Mouse (Mus musculus) kidney, postnatal 0 days (tissue): ENCODE data around the gene Glipr2. TPM values are rescaled to one million over a fixed set of nuclear protein-coding genes. Genes with fewer than 3 reads are reported as not detected.

Source experiments
- ATAC-seq: fragments of 200-750 bp; cut with Nextera tagmentation; replicated peaks from 2 replicates; pipeline ENCODE4 v1.8.0; 2017; ENCODE audit warnings: low read depth, moderate number of reproducible peaks, moderate TSS enrichment, moderate library complexity; ENCODE audit not compliant: low FRiP score
- DNase-seq: peaks from one replicate; pipeline ENCODE4 v3.0.0-alpha.2; 2016; ENCODE audit warnings: low spot score
- H3K27ac ChIP-seq: fragments of 300-500 bp; sonication (generic); 2 replicates; pipeline ENCODE4 v1.5.1; 2014; ENCODE audit warnings: mild to moderate bottlenecking
- H3K27me3 ChIP-seq: fragments of 300-500 bp; sonication (generic); 2 replicates; pipeline ENCODE4 v1.6.1; 2014; ENCODE audit warnings: low read length, mixed read lengths; ENCODE audit not compliant: insufficient read depth
- H3K36me3 ChIP-seq: fragments of 300-500 bp; sonication (generic); 2 replicates; pipeline ENCODE4 v1.6.1; 2014; ENCODE audit warnings: low read length, mixed read lengths; ENCODE audit not compliant: insufficient read depth
- H3K4me1 ChIP-seq: fragments of 300-500 bp; sonication (generic); replicated peaks from 2 replicates; pipeline ENCODE4 v1.6.1; 2014; ENCODE audit warnings: antibody characterized with exemption, low read length, mixed read lengths; ENCODE audit not compliant: insufficient read depth
- H3K4me2 ChIP-seq: fragments of 300-500 bp; sonication (generic); 2 replicates; pipeline ENCODE4 v1.6.1; 2014; ENCODE audit warnings: mild to moderate bottlenecking, low read length, moderate library complexity, mixed read lengths
- H3K4me3 ChIP-seq: fragments of 300-500 bp; sonication (generic); replicated peaks from 2 replicates; pipeline ENCODE4 v1.5.1; 2014; ENCODE audit warnings: low read depth, low read length
- H3K9ac ChIP-seq: fragments of 300-500 bp; sonication (generic); 2 replicates; pipeline ENCODE4 v1.6.1; 2014; ENCODE audit warnings: low read depth, low read length
- H3K9me3 ChIP-seq: fragments of 300-500 bp; sonication (generic); replicated peaks from 2 replicates; pipeline ENCODE4 v1.6.1; 2016; ENCODE audit warnings: low read length, inconsistent platforms, mixed read lengths
- CTCF ChIP-seq: IDR thresholded peaks from 2 replicates; pipeline ENCODE4 v1.5.1; 2016; ENCODE audit warnings: antibody characterized with exemption, low read depth, mild to moderate bottlenecking, moderate library complexity
- WGBS: fragments of 180-500 bp; shearing (Covaris S2); extraction: QIAGEN DNeasy Blood & Tissue Kit; methylation state at CpG from one replicate; pipeline ENCODE4 v1.1.7; 2014; 5-methylcytosine and 5-hydroxymethylcytosine counted together
- polyA plus RNA-seq: library from polyadenylated mRNA; unstranded; fragments of >200 nt; fragmentation: Nextera tagmentation; extraction: Ambion mirVana; gene quantifications from 2 replicates; pipeline ENCODE4 v1.2.1, GENCODE M21; 2015

The Glipr2 gene
- polyA plus RNA-seq, 1 experiment from 2014 or later, result 54.9 TPM

DNA sequence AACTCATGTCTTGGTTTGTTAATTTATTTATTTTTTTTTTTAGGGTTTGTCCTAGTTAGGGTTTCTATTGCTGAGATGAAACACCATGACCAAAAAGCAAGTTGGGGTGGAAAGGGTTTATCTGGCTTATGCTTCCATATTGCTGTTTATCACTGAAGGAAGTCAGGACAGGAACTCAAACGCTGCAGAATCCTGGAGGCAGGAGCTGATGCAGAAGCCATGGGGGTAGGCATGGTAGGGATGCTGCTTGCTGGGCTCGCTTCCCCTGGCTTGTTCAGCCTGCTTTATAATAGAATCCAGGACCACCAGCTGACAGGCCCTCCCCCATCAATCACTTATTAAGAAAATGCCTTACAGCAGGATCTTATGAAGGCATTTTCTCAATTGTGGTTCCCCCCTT, 53.7 kb downstream of the Glipr2 start:
- ATAC-seq, result no peak
- Histone ChIP-seq H3K9me3 (no peaks in the 10 kb centered on the region), H3K36me3 (no peaks in the 10 kb centered on the region), H3K27ac (no peak overlapping the region), H3K4me2 (no peak overlapping the region), H3K27me3 (no peaks in the 10 kb centered on the region), H3K4me3 (no peak overlapping the region), H3K4me1 (peaks cover 18% of the 10 kb centered on the region), H3K9ac (no peak overlapping the region)
- DNase-seq, result no peak
- 50% methylated on average over 2 of the region's 2 CpGs for WGBS
- no peak for TF ChIP-seq CTCF

DNA sequence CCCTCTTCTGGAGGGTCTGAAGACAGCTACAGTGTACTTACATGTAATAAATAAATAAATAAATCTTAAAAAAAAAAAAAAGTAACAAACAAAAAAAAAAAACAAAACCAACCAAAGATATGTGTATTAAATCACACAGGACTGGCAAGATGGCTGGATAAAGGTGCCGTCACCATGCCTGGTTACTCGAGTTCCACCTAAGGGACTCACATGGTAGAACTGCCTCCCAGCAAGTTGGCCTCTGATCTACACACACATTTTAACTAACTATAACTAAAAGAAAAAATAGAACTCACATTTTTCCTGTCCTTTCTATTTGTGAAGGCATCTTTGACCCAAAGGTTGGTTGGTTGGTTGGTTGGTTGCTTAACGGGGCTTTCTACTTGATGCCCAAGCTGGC, 54.6 kb downstream of the Glipr2 start:
- H3K9me3 ChIP-seq, result no peaks in the 10 kb centered on the region
- peak overlapping the region; percentile 93 for H3K27ac ChIP-seq
- H3K4me3 ChIP-seq, result peak overlapping the region; percentile 99
- TF ChIP-seq CTCF, result no peak
- 82% methylated on average over 3 of the region's 3 CpGs for WGBS
- no peaks in the 10 kb centered on the region for H3K36me3 ChIP-seq
- peak overlapping the region; percentile 91 for H3K4me2 ChIP-seq
- no peaks in the 10 kb centered on the region for H3K27me3 ChIP-seq
- DNase-seq, result no peak
- H3K4me1 ChIP-seq, result peaks cover 18% of the 10 kb centered on the region
- ATAC-seq, result no peak
- peak overlapping the region; percentile 46 for H3K9ac ChIP-seq

DNA sequence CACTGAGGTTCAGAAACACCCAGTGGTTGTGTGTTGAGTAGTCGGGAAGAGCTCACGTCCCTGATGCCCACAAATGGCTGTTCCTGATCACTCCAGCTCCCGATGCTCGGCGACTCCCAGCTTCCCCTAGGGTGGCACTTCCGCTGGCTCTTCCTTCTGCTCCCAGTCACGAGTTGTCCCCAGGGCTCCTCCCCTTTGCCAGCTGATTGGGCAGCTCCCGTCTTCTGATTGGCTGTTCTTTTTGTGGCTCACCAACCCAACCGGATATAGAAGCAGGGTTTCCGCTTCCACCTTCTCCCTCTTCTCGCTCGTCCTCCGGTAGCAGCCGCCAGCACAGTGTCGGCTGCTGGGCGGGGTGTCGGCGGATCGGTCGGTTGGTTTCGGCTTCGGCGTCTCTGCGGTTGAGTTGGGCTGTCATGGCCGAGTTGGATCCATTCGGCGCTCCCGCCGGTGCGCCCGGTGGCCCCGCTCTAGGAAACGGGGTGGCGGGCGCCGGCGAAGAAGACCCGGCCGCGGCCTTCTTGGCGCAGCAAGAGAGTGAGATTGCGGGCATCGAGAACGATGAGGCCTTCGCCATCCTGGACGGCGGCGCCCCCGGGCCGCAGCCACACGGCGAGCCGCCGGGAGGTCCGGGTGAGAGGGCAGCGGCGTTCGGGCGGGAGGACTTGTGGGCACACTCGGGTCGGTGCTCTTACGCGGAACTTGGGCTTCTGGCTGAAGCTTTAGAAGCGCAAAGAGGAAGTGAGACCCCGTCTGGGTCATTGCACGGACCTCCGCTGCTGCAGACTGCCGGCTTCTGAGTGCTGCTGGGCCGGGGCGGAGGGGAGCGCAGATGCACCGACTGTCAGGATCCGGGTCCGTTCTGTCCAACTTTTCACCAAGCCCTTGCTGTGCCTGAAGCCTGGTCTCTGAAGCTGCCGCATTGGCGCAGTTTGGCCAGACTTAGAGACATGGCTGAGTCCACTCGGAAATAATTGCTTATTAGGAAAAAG, 55.5 kb downstream of the Glipr2 start:
- Histone ChIP-seq H3K4me2 (peak overlapping the region; percentile 91), H3K4me1 (peaks cover 18% of the 10 kb centered on the region), H3K9me3 (no peaks in the 10 kb centered on the region), H3K4me3 (peak overlapping the region; percentile 99), H3K27me3 (no peaks in the 10 kb centered on the region), H3K36me3 (no peaks in the 10 kb centered on the region), H3K27ac (peak overlapping the region; percentile 93), H3K9ac (peak overlapping the region; percentile 95)
- TF ChIP-seq CTCF, result no peak
- peak; percentile 99 for DNase-seq
- ATAC-seq, result peak; percentile 96
- under 1% methylated on average over 77 of the region's 77 CpGs for WGBS

DNA sequence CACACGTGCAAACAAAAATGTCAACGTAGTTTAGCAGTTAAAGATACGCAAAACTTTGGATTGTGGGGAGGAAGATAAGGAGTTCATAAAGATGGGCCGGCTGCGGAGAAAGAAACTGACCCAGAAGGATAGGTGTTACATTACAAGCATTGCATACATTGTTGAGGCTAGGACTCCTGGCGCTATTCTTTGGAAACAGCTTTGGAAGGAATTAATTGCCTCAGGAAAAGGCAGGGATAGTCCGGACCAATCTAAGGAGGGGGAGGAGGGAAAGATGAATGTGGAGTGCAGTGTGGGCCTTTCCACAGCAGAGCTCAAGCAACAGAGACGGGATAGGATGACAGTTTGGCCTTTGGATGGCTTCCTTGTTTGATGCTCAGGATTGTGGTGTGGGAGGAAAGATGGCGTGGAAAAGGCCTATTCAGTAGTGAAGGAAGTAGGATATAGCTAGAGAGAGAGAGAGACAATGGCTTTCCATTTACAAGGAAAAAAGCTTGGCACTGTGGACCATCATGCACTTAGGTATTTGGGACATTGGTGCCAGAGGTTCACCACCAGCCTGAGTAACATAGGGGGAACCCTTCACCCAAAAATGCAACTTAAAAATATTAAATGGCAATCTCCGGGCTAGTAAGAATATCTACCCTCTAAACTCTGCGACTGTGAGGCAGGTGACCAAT, 56.3 kb downstream of the Glipr2 start:
- DNase-seq (peak; percentile 23), ATAC-seq (no peak)
- TF ChIP-seq CTCF, result no peak
- H3K27ac ChIP-seq, result peak overlapping the region; percentile 93; the same call in 1 of the 2 replicates
- peaks cover 4% of the 10 kb centered on the region; the same call in 1 of the 2 replicates for H3K36me3 ChIP-seq
- H3K27me3 ChIP-seq, result no peaks in the 10 kb centered on the region
- 19% methylated on average over 11 of the region's 11 CpGs for WGBS
- H3K9me3 ChIP-seq, result no peaks in the 10 kb centered on the region
- H3K4me2 ChIP-seq, result peak overlapping the region; percentile 91
- peaks cover 18% of the 10 kb centered on the region for H3K4me1 ChIP-seq
- peak overlapping the region; percentile 99 for H3K4me3 ChIP-seq
- H3K9ac ChIP-seq, result peak overlapping the region; percentile 95

DNA sequence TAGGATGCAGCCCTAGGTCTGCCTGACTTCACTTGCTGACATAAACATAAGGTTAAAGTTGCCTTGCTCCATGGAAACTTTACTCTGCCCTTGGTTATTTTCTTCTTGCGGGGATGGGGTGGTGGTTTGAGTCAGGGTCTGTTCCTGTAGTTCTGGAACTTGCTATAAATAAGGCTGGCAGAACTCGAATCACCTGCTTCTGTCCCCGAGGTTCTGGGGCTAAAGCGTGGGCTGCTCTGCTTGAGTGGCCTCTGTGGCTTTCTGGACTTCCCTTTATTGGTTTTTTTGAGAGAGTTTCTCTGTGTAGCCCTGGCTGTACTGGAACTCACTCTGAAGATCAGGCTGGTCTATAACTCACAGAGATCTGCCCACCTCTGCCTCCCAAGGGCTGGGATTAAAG, 58.9 kb downstream of the Glipr2 start:
- no peak for TF ChIP-seq CTCF
- peaks cover 20% of the 10 kb centered on the region; the same call in 1 of the 2 replicates for H3K36me3 ChIP-seq
- peaks cover 18% of the 10 kb centered on the region for H3K4me1 ChIP-seq
- H3K27ac ChIP-seq, result no peak overlapping the region
- 74% methylated on average over 4 of the region's 4 CpGs for WGBS
- H3K27me3 ChIP-seq, result no peaks in the 10 kb centered on the region
- no peak overlapping the region for H3K9ac ChIP-seq
- H3K4me2 ChIP-seq, result no peak overlapping the region
- no peak overlapping the region for H3K4me3 ChIP-seq
- DNase-seq (no peak), ATAC-seq (no peak)
- no peaks in the 10 kb centered on the region for H3K9me3 ChIP-seq

DNA sequence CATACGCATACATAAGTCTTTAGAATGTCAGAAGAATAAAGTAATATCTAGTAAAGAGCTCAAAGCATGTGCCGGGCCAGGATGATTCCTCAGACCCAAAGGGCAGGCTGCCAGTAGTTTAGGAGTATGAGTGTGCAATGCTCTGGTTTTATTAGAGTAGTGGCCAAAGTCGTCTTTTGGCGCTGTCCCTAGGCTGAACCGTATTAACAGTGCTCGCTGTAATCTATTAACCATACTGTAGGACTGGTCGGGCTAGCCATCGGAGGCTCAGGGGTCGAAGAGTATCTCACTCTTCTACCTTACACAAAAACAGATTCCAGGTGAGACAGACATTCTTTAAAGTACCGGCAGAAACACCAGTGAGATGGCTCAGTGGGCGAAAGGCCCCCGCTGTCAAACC, 59.6 kb downstream of the Glipr2 start:
- Histone ChIP-seq H3K27me3 (no peaks in the 10 kb centered on the region), H3K27ac (no peak overlapping the region), H3K4me3 (no peak overlapping the region), H3K9ac (no peak overlapping the region), H3K4me2 (no peak overlapping the region), H3K9me3 (no peaks in the 10 kb centered on the region), H3K4me1 (peaks cover 18% of the 10 kb centered on the region), H3K36me3 (peaks cover 27% of the 10 kb centered on the region; the same call in 1 of the 2 replicates)
- 75% methylated on average over 12 of the region's 12 CpGs for WGBS
- ATAC-seq (no peak), DNase-seq (peak; percentile 16)
- no peak for TF ChIP-seq CTCF
